Mouse (Mus musculus) liver, postnatal 0 days (tissue): ENCODE measurements at regions not wholly inside any gene's neighbourhood (a gene's known extent, or its start where the extent isn't known, plus 50 kb on each side); places are given as distances from the start of the nearest gene placed in this dataset.

Experiments used
- ATAC-seq: fragments of 200-750 bp; cut with Nextera tagmentation; 2 replicates; pipeline ENCODE4 v1.8.0; 2017; ENCODE audit warnings: mild to moderate bottlenecking, moderate library complexity
- DNase-seq: peaks from one replicate; pipeline ENCODE4 v3.0.0-alpha.2; 2016
- H3K27ac ChIP-seq: fragments of 300-500 bp; sonication (generic); 2 replicates; pipeline ENCODE4 v1.5.1; 2014; ENCODE audit warnings: antibody characterized with exemption, moderate library complexity, mild to moderate bottlenecking, low read depth
- H3K27me3 ChIP-seq: fragments of 300-500 bp; sonication (generic); 2 replicates; pipeline ENCODE4 v1.6.1; 2014; ENCODE audit warnings: low read length, control low read depth, mixed read lengths; ENCODE audit not compliant: insufficient read depth
- H3K36me3 ChIP-seq: fragments of 300-500 bp; sonication (generic); replicated peaks from 2 replicates; pipeline ENCODE4 v1.6.1; 2014; ENCODE audit warnings: mild to moderate bottlenecking, control low read depth, low read length, moderate library complexity, mixed read lengths; ENCODE audit not compliant: insufficient read depth
- H3K4me1 ChIP-seq: fragments of 300-500 bp; sonication (generic); 2 replicates; pipeline ENCODE4 v1.6.1; 2014; ENCODE audit warnings: antibody characterized with exemption, mild to moderate bottlenecking, control low read depth; ENCODE audit not compliant: insufficient read depth
- H3K4me2 ChIP-seq: fragments of 300-500 bp; sonication (generic); 2 replicates; pipeline ENCODE4 v1.6.1; 2014; ENCODE audit warnings: low read depth, mild to moderate bottlenecking, low read length, moderate library complexity, mixed read lengths
- H3K4me3 ChIP-seq: fragments of 300-500 bp; sonication (generic); 2 replicates; pipeline ENCODE4 v1.5.1; 2014; ENCODE audit warnings: low read depth, low read length
- H3K9ac ChIP-seq: fragments of 300-500 bp; sonication (generic); replicated peaks from 2 replicates; pipeline ENCODE4 v1.6.1; 2014; ENCODE audit warnings: mild to moderate bottlenecking, moderate library complexity
- H3K9me3 ChIP-seq: fragments of 300-500 bp; sonication (generic); 2 replicates; pipeline ENCODE4 v1.6.1; 2016; ENCODE audit warnings: mild to moderate bottlenecking, control low read depth, low read length, mixed read lengths
- CTCF ChIP-seq: sonication (generic); IDR thresholded peaks from 2 replicates; pipeline ENCODE4 v1.5.1; 2016; ENCODE audit warnings: antibody characterized with exemption, low read depth
- EP300 ChIP-seq: IDR thresholded peaks from 2 replicates; pipeline ENCODE4 v1.6.1; 2016; ENCODE audit warnings: antibody characterized with exemption, low read depth, mild to moderate bottlenecking
- WGBS: fragments of 180-500 bp; shearing (Covaris S2); extraction: QIAGEN DNeasy Blood & Tissue Kit; methylation state at CpG from one replicate; pipeline ENCODE4 v1.1.7; 2014; ENCODE audit not compliant: insufficient replicate concordance; 5-methylcytosine and 5-hydroxymethylcytosine counted together

DNA sequence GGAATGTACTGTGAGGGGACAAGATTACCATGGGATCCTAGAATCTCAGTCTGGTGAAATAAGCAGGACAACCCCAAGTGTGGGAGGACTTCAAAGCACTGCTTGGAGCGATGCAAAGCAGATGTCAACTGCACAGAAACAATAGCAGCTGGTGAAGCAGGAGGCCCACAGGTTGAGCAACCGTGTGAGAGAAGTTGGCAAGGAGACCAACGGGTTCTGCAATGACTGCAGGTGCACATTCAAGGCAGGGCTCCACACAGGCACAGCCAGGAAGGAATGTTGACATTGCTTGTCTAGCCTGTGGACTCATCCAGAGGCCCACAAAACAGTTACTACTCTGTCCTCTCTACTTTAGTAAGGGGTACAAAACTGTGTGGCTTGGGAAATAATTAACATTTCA, 150.4 kb upstream of the Ahr start:
- Histone ChIP-seq H3K4me3 (no peak overlapping the region), H3K4me2 (no peak overlapping the region), H3K9me3 (no peaks in the 10 kb centered on the region), H3K9ac (no peak overlapping the region), H3K36me3 (no peaks in the 10 kb centered on the region), H3K4me1 (no peaks in the 10 kb centered on the region), H3K27me3 (no peaks in the 10 kb centered on the region), H3K27ac (no peak overlapping the region)
- TF ChIP-seq CTCF (no peak), EP300 (no peak)
- ATAC-seq (peak; percentile 80), DNase-seq (peak; percentile 54)
- WGBS = 49% methylated on average over 3 of the region's 3 CpGs

DNA sequence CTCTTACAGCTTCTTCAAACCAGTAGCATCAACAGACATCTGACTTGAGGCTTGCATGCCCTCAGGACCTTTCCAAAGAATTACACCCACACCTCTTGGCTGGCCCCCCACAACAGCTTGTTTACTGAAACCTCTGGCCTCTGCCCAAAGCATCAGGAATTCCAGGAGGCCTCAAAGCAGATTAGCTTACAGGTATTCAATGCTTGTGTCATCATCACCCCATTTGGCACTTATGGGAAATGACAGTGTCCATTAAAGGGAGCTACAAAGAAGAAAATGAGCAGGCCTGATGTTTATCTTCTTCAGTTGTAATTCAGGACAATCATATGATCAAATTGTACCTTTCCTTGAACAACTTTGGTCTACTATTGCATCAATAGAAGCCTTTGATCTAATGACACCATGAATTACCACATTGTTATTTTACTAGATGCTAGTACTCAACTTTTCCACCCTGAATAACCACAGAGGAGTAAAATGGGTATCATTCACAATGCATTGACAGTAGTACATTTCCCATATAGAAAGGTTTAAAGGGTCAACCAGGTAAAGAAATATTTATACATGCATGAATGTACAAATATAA, 147.1 kb upstream of the Ahr start:
- no peak overlapping the region for H3K4me3 ChIP-seq
- DNase-seq (no peak), ATAC-seq (peak; percentile 61)
- H3K27me3 ChIP-seq = no peaks in the 10 kb centered on the region
- H3K36me3 ChIP-seq = no peaks in the 10 kb centered on the region
- H3K4me1 ChIP-seq = no peaks in the 10 kb centered on the region
- TF ChIP-seq CTCF = no peak
- peak; percentile 66 for TF ChIP-seq EP300
- H3K27ac ChIP-seq = no peak overlapping the region
- H3K4me2 ChIP-seq = no peak overlapping the region
- H3K9ac ChIP-seq = no peak overlapping the region
- H3K9me3 ChIP-seq = no peaks in the 10 kb centered on the region

DNA sequence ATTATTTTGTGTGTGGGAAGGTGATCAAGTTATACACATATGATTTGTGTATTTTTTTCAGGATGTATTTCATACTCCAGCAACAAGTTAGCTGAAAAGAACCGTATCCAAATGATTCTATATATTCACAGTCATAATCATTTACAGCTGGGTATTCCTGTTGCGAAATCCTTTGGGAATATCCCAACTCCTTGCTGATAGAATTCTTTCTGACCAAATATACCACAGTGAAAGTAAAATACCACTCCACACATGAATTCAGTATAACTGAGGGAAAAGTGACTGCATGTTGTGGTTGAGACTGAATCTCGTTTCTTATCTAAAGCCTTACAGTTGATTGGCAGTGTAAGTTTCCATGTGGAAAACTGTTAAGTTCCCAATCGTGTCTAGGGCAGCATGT, 145.1 kb upstream of the Ahr start:
- H3K4me2 ChIP-seq = no peak overlapping the region
- H3K4me1 ChIP-seq = no peaks in the 10 kb centered on the region
- ATAC-seq (no peak), DNase-seq (no peak)
- H3K9ac ChIP-seq = no peak overlapping the region
- H3K27me3 ChIP-seq = no peaks in the 10 kb centered on the region
- no peak overlapping the region for H3K4me3 ChIP-seq
- TF ChIP-seq EP300 = no peak
- no peak for TF ChIP-seq CTCF
- H3K36me3 ChIP-seq = no peaks in the 10 kb centered on the region
- WGBS = 56% methylated on average over 4 of the region's 4 CpGs
- H3K9me3 ChIP-seq = no peaks in the 10 kb centered on the region
- no peak overlapping the region for H3K27ac ChIP-seq

DNA sequence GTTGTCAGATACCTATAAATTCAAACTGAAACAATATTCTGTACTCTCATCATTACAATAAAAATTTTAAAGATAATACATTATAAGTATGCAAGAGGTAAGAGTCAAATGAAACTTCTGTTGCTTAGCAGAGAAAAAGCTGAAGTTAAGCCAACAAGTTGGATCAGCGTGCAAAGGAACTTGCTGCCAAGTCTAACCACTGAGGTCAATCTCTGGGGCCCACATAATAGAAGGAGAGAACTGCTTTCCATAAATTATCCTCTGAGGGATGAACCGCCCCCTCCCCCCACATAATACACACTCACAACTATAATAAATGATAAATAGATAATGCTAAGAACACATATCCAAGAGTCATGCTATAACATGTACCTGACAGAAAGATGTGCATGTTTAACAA, 144.2 kb upstream of the Ahr start:
- 58% methylated on average over 2 of the region's 2 CpGs for WGBS
- no peak overlapping the region for H3K27ac ChIP-seq
- TF ChIP-seq CTCF (no peak), EP300 (no peak)
- H3K4me3 ChIP-seq = no peak overlapping the region
- no peak for DNase-seq
- H3K9ac ChIP-seq = no peak overlapping the region
- no peak for ATAC-seq
- no peaks in the 10 kb centered on the region for H3K9me3 ChIP-seq
- no peaks in the 10 kb centered on the region for H3K27me3 ChIP-seq
- H3K4me2 ChIP-seq = no peak overlapping the region
- H3K4me1 ChIP-seq = no peaks in the 10 kb centered on the region
- no peaks in the 10 kb centered on the region for H3K36me3 ChIP-seq

DNA sequence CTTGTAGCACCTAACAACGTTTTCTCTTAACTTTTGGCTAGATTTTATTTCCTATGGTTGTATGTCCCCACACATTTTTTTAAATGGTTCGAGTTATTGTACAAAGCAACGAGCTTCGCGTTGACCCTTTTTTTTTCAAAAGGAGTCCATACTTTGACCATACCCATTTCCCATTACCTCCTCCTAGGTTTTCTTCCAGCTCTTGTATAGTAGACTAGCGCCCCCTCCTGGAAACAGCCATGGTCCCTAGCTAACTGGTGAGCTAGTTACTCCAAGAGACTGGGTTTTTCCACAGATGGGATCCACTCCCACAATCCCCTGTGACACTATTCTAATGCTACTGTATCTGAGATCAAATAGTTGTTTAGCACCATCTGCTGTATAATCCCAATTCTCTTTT, 139.6 kb upstream of the Ahr start:
- ATAC-seq (peak; percentile 56; the same call in 1 of the 2 replicates), DNase-seq (peak; percentile 79)
- 45% methylated on average over 6 of the region's 6 CpGs for WGBS
- H3K36me3 ChIP-seq = no peaks in the 10 kb centered on the region
- H3K27me3 ChIP-seq = no peaks in the 10 kb centered on the region
- no peak overlapping the region for H3K4me2 ChIP-seq
- no peak overlapping the region for H3K27ac ChIP-seq
- no peak overlapping the region for H3K9ac ChIP-seq
- peak; percentile 75 for TF ChIP-seq CTCF
- TF ChIP-seq EP300 = no peak
- 0 out of 2 replicates have a peak, but pooled peaks cover 4% of the 10 kb centered on the region for H3K4me1 ChIP-seq
- no peak overlapping the region for H3K4me3 ChIP-seq
- H3K9me3 ChIP-seq = no peaks in the 10 kb centered on the region

DNA sequence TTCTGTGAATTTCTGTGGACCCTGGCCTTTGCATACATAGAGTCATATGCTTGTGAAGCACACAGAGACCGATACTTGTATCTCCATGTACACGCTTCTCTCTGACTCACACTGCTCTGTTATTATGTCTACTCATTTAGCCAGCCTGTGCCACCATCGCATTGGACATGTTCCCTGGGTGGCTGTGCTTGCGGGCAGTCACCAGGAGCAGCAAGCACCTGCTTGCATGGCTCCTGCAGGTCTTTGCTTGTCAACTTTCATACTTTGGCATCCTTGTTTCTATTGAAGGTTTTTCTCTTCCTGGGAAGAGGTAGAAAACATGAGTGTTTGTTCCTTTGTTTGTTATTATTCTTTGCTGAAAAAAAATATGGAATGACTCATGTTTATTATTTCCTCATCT, 136.1 kb upstream of the Ahr start:
- Histone ChIP-seq H3K27ac (no peak overlapping the region), H3K4me3 (no peak overlapping the region), H3K36me3 (no peaks in the 10 kb centered on the region), H3K4me1 (0 out of 2 replicates have a peak, but pooled peaks cover 4% of the 10 kb centered on the region), H3K9ac (no peak overlapping the region), H3K4me2 (no peak overlapping the region), H3K9me3 (no peaks in the 10 kb centered on the region), H3K27me3 (no peaks in the 10 kb centered on the region)
- TF ChIP-seq EP300 (no peak), CTCF (no peak)
- 86% methylated on average over 4 of the region's 4 CpGs for WGBS
- ATAC-seq = no peak
- DNase-seq = no peak

DNA sequence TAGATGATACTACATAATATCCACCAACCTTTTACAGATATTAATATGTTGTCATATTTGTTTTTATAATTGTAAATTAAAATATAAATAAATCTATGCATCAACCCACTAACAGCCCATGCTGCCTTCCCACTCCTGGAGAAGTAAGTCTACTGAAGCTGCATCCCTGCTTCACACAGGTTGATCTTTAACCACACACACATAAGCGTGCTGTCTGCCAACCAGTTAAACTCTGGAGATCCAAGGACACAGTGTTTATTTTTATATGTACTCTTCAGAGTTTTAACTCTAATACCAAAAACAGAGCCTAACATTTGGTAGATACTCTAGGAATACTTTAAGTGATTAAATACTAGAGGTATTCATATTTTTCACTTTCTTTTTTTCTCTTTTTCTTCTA, 133.9 kb upstream of the Ahr start:
- Histone ChIP-seq H3K9me3 (no peaks in the 10 kb centered on the region), H3K27ac (peak overlapping the region; percentile 66), H3K4me1 (0 out of 2 replicates have a peak, but pooled peaks cover 4% of the 10 kb centered on the region), H3K9ac (no peak overlapping the region), H3K27me3 (no peaks in the 10 kb centered on the region), H3K4me2 (no peak overlapping the region), H3K4me3 (no peak overlapping the region), H3K36me3 (no peaks in the 10 kb centered on the region)
- no peak for DNase-seq
- WGBS = 38% methylated on average over 1 of the region's 1 CpGs
- TF ChIP-seq CTCF (no peak), EP300 (0 out of 2 replicates have a peak, but pooled peaks have one; percentile 10)
- ATAC-seq = peak; percentile 37; the same call in 1 of the 2 replicates
